In genomic region chr16:13831606-13832005, GRCm38 (mm10) we compare ENCODE assay signal across 16 mouse cellular contexts. TPM values are rescaled to one million over a fixed set of nuclear protein-coding genes. Genes with fewer than 3 reads are reported as not detected.
DNase-seq lines count a peak whose midpoint lies in the region; ATAC-seq and TF ChIP-seq lines count a peak whose summit lies in the region.
"Had no signal": no experiment of that assay in that cellular context is flagged by ENCODE, and none has a peak within 500 bp of the region (broad histone marks: within the 10 kb centered on the region; RNA-seq: fewer than 3 reads in every experiment).

No protein-coding gene starts in this region.

- H3K27me3 ChIP-seq in intestine, postnatal 0 days (replicated peaks; ENCODE audit: control insufficient read depth, insufficient read depth, low read length), result no peaks in the 10 kb centered on the region
- H3K27me3 ChIP-seq in intestine, embryonic 15.5 days (replicated peaks), result no peaks in the 10 kb centered on the region
- no peaks in the 10 kb centered on the region for H3K27me3 ChIP-seq in neural tube, embryonic 14.5 days (ENCODE audit: control insufficient read depth, insufficient read depth, low read length)
- H3K27me3 ChIP-seq: embryonic facial prominence, embryonic 12.5 days; heart, embryonic 13.5 days; limb, embryonic 13.5 days; megakaryocyte, embryonic 14.5 days; neural tube, embryonic 15.5 days had no signal

- 71% methylated on average over 5 of the region's 5 CpGs for WGBS in intestine, postnatal 0 days
- 87% methylated on average over 5 of the region's 5 CpGs for WGBS in intestine, embryonic 15.5 days
- 85% methylated on average over 5 of the region's 5 CpGs for WGBS in neural tube, embryonic 14.5 days

- peak; percentile 43; the same call in 1 of the 2 replicates for ATAC-seq in intestine, postnatal 0 days
- no peak for ATAC-seq in intestine, embryonic 15.5 days
- ATAC-seq in neural tube, embryonic 14.5 days (ENCODE audit: low read depth), result 0 out of 2 replicates have a peak, but pooled peaks have one; percentile 32
- ATAC-seq: activated CD4-positive, CD25-positive, alpha-beta regulatory T cell, adult 4 months; intestine, embryonic 16.5 days had no signal

- no peak overlapping the region for H3K4me2 ChIP-seq in intestine, postnatal 0 days (replicated peaks; ENCODE audit: low read depth)
- no peak overlapping the region for H3K4me2 ChIP-seq in intestine, embryonic 15.5 days (replicated peaks)
- no peak overlapping the region for H3K4me2 ChIP-seq in neural tube, embryonic 14.5 days (ENCODE audit: low read depth, low read length)
- H3K4me2 ChIP-seq: embryonic facial prominence, embryonic 12.5 days; heart, embryonic 13.5 days; limb, embryonic 13.5 days; neural tube, embryonic 15.5 days had no signal

- peaks cover 91% of the 10 kb centered on the region for H3K36me3 ChIP-seq in intestine, postnatal 0 days (ENCODE audit: control insufficient read depth, insufficient read depth)
- H3K36me3 ChIP-seq in intestine, embryonic 15.5 days, result peaks cover 52% of the 10 kb centered on the region
- peaks cover 75% of the 10 kb centered on the region for H3K36me3 ChIP-seq in neural tube, embryonic 14.5 days (ENCODE audit: control insufficient read depth, insufficient read depth, low read length)

- no peak for DNase-seq in neural tube, embryonic 10.5 days (ENCODE audit: extremely low spot score, low spot score)
- peak; percentile 43 for DNase-seq in kidney, postnatal 14 days
- DNase-seq in right cerebral cortex, postnatal 4 days, result no peak
- no peak for DNase-seq in urinary bladder, postnatal 4 days (ENCODE audit: low spot score in 2 of 2)
- DNase-seq: cerebellum, adult 18-20 months; layer of hippocampus, adult 9-11 months had no signal

- H3K9ac ChIP-seq in intestine, postnatal 0 days (ENCODE audit: low read depth, low read length), result no peak overlapping the region
- H3K9ac ChIP-seq in intestine, embryonic 15.5 days, result no peak overlapping the region
- H3K9ac ChIP-seq in neural tube, embryonic 14.5 days (replicated peaks; ENCODE audit: low read depth, low read length), result no peak overlapping the region
- H3K9ac ChIP-seq: embryonic facial prominence, embryonic 12.5 days; heart, embryonic 13.5 days; limb, embryonic 13.5 days; neural tube, embryonic 15.5 days had no signal

- no peak overlapping the region for H3K4me3 ChIP-seq in intestine, postnatal 0 days (ENCODE audit: low read depth, low read length)
- H3K4me3 ChIP-seq in intestine, embryonic 15.5 days (replicated peaks), result no peak overlapping the region
- no peak overlapping the region for H3K4me3 ChIP-seq in neural tube, embryonic 14.5 days (ENCODE audit: low read depth, low read length)
- H3K4me3 ChIP-seq: embryonic facial prominence, embryonic 12.5 days; heart, embryonic 13.5 days; limb, embryonic 13.5 days; megakaryocyte, embryonic 14.5 days; neural tube, embryonic 15.5 days had no signal

- no peak overlapping the region for H3K27ac ChIP-seq in intestine, postnatal 0 days (ENCODE audit: low read depth, low read length)
- H3K27ac ChIP-seq in intestine, embryonic 15.5 days, result no peak overlapping the region
- no peak overlapping the region for H3K27ac ChIP-seq in neural tube, embryonic 14.5 days (ENCODE audit: low read depth, low read length)
- H3K27ac ChIP-seq: embryonic facial prominence, embryonic 12.5 days; heart, embryonic 13.5 days; limb, embryonic 13.5 days; neural tube, embryonic 15.5 days had no signal

- no peak for TF ChIP-seq CTCF in intestine, postnatal 0 days (IDR thresholded peaks at IDR 0.05; ENCODE audit: low read depth)

- 0 out of 2 replicates have a peak, but pooled peaks cover 4% of the 10 kb centered on the region for H3K4me1 ChIP-seq in intestine, postnatal 0 days (replicated peaks; ENCODE audit: control insufficient read depth, insufficient read depth, low read length)
- H3K4me1 ChIP-seq in intestine, embryonic 15.5 days (replicated peaks), result no peaks in the 10 kb centered on the region
- H3K4me1 ChIP-seq in neural tube, embryonic 14.5 days (ENCODE audit: control insufficient read depth, insufficient read depth, low read length), result no peaks in the 10 kb centered on the region
- H3K4me1 ChIP-seq: embryonic facial prominence, embryonic 12.5 days; limb, embryonic 13.5 days; neural tube, embryonic 15.5 days had no signal

- no peaks in the 10 kb centered on the region for H3K9me3 ChIP-seq in intestine, postnatal 0 days (ENCODE audit: control insufficient read depth)
- H3K9me3 ChIP-seq in intestine, embryonic 15.5 days, result no peaks in the 10 kb centered on the region
- H3K9me3 ChIP-seq in neural tube, embryonic 14.5 days (ENCODE audit: control insufficient read depth, low read length), result no peaks in the 10 kb centered on the region
- H3K9me3 ChIP-seq: embryonic facial prominence, embryonic 12.5 days; heart, embryonic 13.5 days; limb, embryonic 13.5 days; megakaryocyte, embryonic 14.5 days; neural tube, embryonic 15.5 days had no signal

RNA-seq across cellular contexts. Expression of gene Ntan1, which starts 13.0 kb away (rescaled TPM):
- 115 and 119 TPM in 2 replicates for polyA plus RNA-seq in intestine, postnatal 0 days (2015; fragmentation: Nextera tagmentation; extraction: Ambion mirVana)
- 147 and 152 TPM in 2 replicates for polyA plus RNA-seq in intestine, embryonic 15.5 days (2015; fragmentation: Nextera tagmentation; extraction: Ambion mirVana)
- polyA plus RNA-seq in neural tube, embryonic 14.5 days (2014; fragmentation: Nextera tagmentation; extraction: Ambion mirVana), result 212 and 222 TPM in 2 replicates

RNA-seq across cellular contexts. Expression of gene Rrn3, which starts 51.1 kb away (rescaled TPM):
- polyA plus RNA-seq in intestine, postnatal 0 days (2015; fragmentation: Nextera tagmentation; extraction: Ambion mirVana), result 22.6 and 24.2 TPM in 2 replicates
- polyA plus RNA-seq in intestine, embryonic 15.5 days (2015; fragmentation: Nextera tagmentation; extraction: Ambion mirVana), result 49.8 and 54.5 TPM in 2 replicates
- 97.8 and 116 TPM in 2 replicates for polyA plus RNA-seq in neural tube, embryonic 14.5 days (2014; fragmentation: Nextera tagmentation; extraction: Ambion mirVana)
